Mouse (Mus musculus): ENCODE results near the gene Trex1.

Gene Trex1

DNA sequence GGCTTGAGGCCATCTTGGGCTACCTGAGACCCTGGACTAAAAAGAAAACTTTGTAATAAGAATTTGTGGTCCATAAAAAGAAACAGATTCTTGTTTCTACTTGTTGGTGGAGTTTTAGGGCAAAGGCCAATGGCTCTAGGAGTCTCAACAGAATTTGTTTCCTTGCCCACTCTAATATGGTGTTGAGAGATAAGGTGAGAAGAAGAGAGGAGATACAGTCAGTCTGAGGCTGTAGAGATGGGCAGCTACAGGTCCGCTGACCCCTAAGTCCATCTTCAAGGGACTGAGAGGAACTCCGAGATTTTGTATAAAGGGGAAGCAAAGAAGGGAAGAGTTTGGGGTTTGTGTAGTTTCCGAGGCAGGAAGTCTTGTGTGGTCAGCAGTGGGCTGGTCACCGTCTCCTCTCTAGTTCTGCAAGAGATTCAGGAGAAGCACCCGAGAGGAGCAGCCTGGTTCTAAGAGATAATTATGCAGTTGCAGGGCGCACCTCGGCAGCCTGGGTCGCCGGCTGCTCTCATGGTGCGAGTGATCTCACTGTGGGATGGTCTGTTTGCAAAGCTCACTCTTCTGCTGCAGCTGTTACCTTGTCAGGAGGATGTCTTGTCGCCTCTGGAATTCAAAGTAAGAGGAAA lies 42.4 kb downstream of the Trex1 start:
- no peak for DNase-seq (ENCODE audit: low spot score)

DNA sequence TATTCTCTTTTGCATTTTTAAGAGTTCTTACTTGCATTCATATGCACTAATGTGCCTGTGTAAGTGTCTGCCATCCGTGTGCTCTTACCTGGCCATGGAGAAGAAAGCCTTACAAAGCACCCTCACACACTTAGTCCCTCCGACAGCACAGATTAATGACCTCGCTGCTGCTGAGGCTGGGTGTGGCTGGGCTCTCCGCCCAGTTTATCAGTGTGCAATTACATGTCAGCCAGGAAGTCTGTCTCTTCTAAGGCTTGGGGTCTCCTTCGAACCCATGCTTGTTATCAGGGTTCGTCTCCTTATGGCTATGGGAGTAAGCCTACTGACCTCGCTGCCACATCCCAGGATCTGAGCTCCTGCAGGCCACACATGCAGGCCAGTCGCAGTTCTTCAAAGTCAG lies 44.1 kb downstream of the Trex1 start:
- no peak for DNase-seq (ENCODE audit: low spot score)

GRCm38 (mm10) chr9:109010316-109010690 lies 49.2 kb downstream of the Trex1 start:
- DNase-seq (ENCODE audit: low spot score) = no peak

- DNase-seq (ENCODE audit: low spot score) = no peak
Measured at GRCm38 (mm10) chr9:109009636-109010315, 49.8 kb downstream of the Trex1 start.

DNA sequence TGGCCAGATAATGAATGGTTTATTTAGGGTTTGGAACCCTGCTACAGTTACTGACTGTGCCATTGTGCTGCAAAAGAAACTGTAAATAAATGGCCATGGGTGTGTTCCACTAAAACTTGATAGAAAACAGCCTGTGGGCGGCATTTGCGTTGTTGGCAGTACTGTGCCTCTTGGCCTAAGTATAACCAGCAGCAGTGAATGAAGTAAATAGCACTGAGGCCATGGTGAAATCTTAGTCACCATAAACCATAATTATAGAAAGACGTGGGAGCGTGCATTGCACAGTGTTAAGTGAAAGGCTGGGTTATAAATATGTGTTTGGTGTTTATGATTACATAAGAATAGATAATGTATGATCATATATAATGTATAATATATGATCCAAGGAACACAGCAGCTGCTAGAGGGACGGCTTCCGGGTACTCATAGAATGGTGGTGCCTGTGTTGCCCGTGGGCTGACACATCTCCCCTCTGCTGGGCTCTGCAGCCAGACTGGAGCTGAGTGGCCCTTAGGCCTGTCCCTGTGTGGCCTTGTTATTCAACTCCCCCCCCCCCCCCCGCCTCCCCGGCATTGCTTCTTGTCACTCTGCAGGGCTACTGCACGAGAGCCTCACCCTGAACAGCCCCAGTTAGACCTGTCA lies 50.4 kb downstream of the Trex1 start:
- DNase-seq (ENCODE audit: low spot score) = no peak

- no peak for DNase-seq (ENCODE audit: low spot score)
Measured at GRCm38 (mm10) chr9:109008081-109008480, 51.5 kb downstream of the Trex1 start.
